Mouse (Mus musculus) adrenal gland, adult 2 months (tissue): Measurements from ENCODE around the gene Zfp273. TPM values are rescaled to one million over a fixed set of nuclear protein-coding genes. Genes with fewer than 3 reads are reported as not detected.
A peak's percentile ranks its signal among the peaks of the same experiment; 100 is the strongest.
"Not testable (repeated sequence)": the region's sequence is repeated elsewhere in the genome, so short reads cannot be mapped to it uniquely, and the experiment has no call there.

Source experiments
- DNase-seq: peaks from one replicate; pipeline ENCODE4 v3.0.0; 2021
- long read RNA-seq: library from polyadenylated mRNA; stranded (forward); transcript quantifications from one replicate; pipeline ENCODE4 v2.0.0, GENCODE M21; 2021
- polyA plus RNA-seq: library from polyadenylated mRNA; depleted of rRNA; stranded (reverse); fragments of >200 nt; gene quantifications from 2 replicates; pipeline ENCODE4 v1.2.3, GENCODE M21; 2012; rRNA removed
- total RNA-seq, 2 experiments: library from RNA; stranded (reverse); gene quantifications; 2 replicates each; pipeline ENCODE4 v1.2.3; 2021

Zfp273 gene
- total RNA-seq, result 1 to 10 TPM; 4.1 to 5.8 TPM
- not detected in 2 replicates for polyA plus RNA-seq
- long read RNA-seq, result 0 reads

DNA sequence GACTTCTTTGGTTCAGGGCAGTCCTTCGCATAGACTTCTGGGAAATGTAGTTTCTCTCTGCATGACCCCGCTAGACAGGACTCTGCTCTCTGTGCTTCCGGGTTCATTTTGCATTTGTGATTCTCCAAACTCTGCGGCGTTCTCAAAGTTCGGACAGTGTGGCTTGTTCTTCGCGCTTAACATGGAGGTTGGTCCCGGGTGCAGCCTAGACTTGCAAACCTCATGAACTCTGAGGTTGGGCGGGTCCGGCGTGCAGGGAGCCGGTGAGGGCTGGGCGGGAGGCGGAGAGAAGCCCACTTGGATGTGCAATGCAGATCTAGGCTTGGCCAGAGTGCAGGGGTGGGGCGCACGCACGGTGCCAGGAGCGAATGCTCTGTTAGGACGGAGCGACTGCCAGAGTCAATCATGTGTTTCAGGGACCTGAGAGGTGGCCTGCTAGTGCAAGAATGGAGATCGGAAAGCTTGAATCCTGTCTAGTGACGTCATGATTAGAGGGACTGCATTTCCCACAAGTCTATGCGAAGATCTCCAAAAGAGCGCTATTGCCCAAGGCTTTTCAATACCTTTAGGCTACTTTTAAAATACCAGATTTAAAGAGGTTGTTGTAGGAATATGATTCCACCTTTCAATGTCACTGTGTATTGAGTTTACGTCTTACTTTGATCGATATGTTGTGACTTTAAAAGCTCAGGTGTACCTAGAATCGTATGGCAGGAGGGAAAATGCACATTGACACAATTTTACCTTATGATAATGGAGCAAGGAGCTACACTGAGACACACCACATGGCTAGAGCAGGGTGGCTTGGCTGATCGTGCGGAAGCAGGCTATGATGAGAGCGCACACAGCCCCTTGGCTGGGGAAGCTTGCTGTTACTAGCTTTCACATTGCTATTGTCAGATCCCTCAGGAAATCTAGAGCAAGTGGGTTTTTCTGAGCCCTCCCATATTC, at the start of gene Zfp273:
TSS of gene Zfp273 (plus strand) at position 31 of the 951 bp plus-strand sequence.
- peak; percentile 89 for DNase-seq

GRCm38 (mm10) chr13:67779265-67780221, 34.0 kb upstream of the Zfp273 start, which contains the start of gene Zfp493:
Zfp493 (plus strand) TSS chr13:67779693.
- DNase-seq, result peak; percentile 82

- DNase-seq, result no peak
Measured at GRCm38 (mm10) chr13:67791921-67792455, 21.6 kb upstream of the Zfp273 start.

DNA sequence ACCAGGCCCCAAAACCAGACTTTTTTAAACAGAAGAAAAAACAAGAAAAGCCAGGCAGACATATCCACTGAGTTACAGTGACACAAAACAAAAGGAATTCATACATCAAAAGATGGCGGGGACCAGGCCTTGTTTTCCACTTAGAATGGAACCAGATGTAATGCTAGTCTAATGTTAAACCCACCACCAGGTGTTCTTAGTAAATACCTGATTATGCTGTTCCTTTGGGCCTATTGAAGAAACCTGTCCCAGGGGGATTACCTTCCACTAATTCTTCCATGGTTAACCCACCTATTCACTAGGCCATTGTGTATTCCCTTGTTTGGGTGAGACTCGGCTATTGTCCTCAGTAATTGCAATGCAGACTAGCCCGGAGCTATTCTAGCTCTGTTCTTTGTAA, 14.9 kb upstream of the Zfp273 start:
- no peak for DNase-seq

GRCm38 (mm10) chr13:67799151-67799550, 14.4 kb upstream of the Zfp273 start:
- not testable (repeated sequence) for DNase-seq

DNA sequence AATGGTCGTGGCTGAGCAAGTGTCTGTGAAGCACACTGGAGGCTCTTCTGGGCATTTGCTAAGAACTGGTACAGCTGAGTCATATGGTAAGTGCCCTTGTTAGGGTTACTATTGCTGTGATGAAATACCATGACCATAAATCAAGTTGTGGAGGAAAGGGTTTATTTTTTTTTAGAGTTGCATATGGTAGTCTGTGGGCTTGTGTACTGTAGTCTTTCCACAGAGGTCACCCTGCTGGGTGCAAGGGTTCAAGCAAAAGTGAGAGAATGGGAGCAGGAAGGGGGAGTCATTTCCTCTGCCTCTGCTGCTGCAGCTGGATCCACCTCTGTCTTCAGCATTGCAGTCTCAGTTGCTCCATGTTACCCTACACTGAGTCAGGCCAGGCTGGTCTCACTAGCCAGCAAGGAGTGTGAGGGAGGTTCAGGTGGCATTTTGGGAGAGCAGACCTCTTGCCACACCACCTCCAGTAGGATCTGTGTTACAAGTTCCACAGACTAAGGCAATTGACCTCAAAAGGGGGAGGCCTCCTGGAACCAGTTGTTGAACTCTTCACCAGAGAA, 1.8 kb upstream of the Zfp273 start:
- DNase-seq, result peak; percentile 21

- DNase-seq, result no peak
Measured at GRCm38 (mm10) chr13:67812961-67813709, 405 bp upstream of the Zfp273 start.

DNA sequence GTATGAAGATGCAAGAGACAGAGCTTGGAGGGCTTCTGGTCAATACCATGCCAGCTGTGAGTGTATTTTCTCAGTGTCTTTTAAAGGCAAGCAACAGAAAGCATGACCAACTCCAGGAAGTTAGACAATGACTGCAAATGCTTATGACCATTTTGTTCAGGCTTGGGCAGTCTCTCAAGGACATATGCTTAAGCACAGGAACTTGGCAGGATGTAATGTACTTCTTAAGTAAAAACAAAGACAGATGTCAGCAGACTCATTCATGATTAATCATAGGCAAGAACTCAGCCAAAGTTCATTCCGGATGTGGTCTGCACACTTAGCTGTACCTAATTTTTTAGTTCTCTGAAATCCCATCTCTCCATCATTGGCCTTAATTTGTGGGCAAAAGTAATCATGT, 5.1 kb downstream of the Zfp273 start:
- DNase-seq, result no peak

DNA sequence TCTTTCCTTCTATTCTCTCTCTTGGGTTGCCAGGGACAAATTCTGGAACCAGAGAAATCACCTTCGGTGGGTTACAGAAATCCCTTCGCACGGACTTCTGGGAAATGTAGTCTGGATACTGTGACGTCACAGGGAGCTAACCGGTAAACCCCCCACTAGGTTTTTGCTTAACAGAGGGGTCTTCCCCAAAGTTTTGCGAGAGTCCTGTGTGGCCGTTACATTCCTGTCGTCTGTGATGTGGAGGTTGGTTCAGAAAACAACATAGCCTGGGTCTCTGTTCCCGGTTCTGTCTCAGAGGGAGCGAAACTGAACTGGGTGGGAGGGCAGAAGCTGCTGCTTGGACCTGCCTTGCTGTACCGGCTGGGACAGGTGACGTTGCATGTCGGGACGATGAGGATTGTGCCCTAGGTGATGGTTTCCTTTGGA, 17.4 kb downstream of the Zfp273 start, which contains the start of gene Gm10037:
TSS of gene Gm10037 (plus strand) at position 196 of the 426 bp plus-strand sequence.
- peak; percentile 68 for DNase-seq

GRCm38 (mm10) chr13:67833137-67833536, 19.6 kb downstream of the Zfp273 start:
- not testable (repeated sequence) for DNase-seq

DNA sequence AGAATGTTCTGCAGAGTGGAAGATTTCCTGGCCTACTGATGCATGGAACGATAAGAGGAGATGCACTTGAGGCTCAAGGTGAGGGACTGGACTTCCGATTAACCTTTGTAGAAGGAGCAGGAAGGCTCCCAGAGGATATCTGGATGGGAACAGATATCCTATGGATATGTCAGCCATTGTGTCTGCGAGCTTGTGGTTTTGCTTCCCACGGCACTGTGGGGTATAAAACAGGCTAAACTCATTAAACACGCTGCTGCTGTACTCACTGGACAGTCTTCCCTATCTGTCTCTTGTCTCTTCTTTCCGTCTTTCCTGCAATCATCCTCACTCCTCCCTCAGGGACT, 30.2 kb downstream of the Zfp273 start:
- no peak for DNase-seq

DNA sequence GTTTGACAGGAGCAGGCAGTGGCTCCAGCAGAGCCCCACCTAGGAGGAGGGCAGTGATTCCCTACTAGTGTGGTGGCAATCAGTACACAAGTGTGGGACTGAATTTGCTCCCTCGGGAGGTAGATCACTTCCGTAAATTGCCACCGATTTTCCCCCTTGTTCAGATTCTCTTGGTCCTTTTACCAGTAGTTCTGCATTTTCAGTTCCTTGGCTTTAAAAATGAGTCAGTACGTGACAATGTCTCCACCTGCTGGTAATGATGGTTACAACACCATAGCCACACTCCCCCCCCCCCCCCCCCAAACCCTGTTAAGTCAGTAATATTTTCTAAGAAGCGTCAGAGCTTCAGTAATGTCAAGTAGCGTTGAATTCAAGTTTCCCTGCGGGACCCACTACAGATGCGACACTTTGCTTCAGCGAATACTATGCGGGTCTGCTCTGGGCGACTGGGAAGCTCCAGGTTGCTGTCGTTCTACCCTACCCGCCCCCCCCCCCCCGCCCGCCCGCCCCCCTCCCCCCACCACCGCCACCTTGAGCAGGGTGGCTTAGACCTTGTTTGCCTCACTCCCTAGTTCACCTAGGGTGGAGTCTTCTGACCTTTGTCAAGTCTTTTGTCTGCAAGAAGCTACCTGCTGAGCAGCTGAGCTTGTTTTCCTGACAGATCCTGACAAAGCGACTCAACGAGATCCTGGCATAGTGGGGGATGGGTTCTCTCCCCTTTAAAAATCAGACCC, 30.7 kb downstream of the Zfp273 start:
- peak; percentile 55 for DNase-seq

DNA sequence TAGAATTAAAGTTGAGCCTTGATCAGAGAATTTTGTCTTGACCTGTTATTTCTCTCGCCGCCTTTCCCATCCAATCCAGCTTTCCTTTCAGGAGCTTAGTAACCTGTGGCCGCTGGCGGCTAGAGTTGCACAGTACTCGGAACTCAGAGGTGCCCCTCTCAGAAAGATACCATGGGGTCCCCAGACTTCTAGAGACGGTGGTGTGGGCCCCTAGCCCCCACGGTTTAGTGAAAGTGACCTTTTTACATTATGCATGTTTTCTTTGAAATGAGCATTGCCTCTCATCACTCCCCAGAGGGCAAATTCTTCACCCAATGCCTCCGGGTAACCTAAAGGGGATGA, 31.3 kb downstream of the Zfp273 start:
- DNase-seq, result no peak

GRCm38 (mm10) chr13:67850361-67850760, 36.8 kb downstream of the Zfp273 start:
- no peak for DNase-seq

DNA sequence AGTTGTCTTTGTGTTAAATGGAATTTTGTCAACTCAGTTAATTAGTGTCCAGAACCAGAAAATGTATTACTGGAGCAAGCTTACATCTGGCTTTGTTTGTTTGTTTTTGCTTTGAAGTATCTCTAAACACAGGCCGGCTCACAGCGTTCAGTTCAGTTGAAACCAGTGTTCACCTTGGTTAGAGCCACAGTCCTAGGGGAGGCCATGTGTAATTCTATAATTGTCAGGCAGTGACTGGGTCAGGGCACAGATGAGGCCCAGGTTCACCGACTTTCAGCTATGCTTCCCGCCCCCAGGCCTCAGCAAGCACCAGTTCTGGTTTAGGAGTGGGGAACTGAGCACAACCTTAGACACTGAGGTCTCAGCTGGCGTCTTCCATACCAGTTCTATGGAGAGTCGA, 39.6 kb downstream of the Zfp273 start:
- no peak for DNase-seq

- no peak for DNase-seq
Measured at GRCm38 (mm10) chr13:67853983-67854382, 40.4 kb downstream of the Zfp273 start.

GRCm38 (mm10) chr13:67857317-67857716, 43.8 kb downstream of the Zfp273 start:
- no peak for DNase-seq

GRCm38 (mm10) chr13:67862508-67862907, 49.0 kb downstream of the Zfp273 start:
- no peak for DNase-seq

GRCm38 (mm10) chr13:67863026-67863425, 49.5 kb downstream of the Zfp273 start, which contains the start of gene BC048507:
BC048507 (plus strand) TSS chr13:67863326.
- no peak for DNase-seq

GRCm38 (mm10) chr13:67864764-67865350, 51.3 kb downstream of the Zfp273 start:
- DNase-seq, result no peak
